Mouse (Mus musculus) thymus, postnatal 4 days (tissue): ENCODE measurements around the gene Iqcc.

Experiments used
- DNase-seq: peaks from one replicate; pipeline ENCODE4 v3.0.0; 2021

Gene Iqcc

GRCm38 (mm10) chr4:129621283-129621841, 2.5 kb upstream of the Iqcc start:
- no peak for DNase-seq

DNA sequence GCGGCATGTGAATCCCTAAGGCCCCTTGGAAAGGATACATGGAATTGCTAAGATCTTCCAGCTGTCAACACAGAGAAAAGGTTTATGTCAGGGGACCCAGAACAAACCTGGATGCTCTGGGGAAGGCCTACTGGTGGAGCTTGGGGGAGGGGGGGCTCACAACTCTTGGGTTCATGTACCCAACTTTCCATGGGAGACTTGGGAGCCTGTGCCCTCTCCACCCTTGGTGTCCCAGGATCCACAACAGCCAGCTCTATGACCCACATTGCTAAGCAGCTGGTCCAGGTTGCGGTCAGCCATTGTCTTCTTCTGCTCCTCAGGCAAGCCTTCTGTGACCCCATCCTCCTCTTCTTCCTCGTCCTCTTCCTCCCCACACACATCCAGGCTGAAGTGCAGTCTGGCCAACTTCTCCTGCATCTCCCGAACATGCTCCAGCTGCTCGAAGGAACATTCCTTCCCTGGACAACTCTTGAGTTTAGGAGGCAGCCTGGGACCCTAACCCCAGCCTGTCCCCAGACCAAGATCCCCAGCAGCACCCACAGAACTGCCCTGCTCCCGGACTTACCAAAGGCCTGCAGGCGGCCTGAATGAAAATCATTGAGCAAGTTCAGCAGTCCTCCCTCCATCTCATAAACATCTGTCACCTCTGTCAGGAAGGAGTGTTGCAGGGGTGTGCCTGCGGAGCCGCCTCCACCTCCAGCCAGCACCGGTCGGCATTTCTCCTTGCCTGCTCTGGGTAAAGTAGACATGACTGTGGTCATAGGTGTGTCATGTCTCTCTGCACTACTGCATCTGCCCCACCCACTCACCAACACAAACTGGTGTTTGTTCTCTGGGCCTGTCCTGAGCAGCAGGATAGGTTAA, 1.8 kb upstream of the Iqcc start:
- DNase-seq = no peak

- no peak for DNase-seq
These were observed 868 bp downstream of the Iqcc start for GRCm38 (mm10) chr4:129618031-129618430.

- no peak for DNase-seq
These were observed 1.7 kb downstream of the Iqcc start for GRCm38 (mm10) chr4:129617121-129617641.

DNA sequence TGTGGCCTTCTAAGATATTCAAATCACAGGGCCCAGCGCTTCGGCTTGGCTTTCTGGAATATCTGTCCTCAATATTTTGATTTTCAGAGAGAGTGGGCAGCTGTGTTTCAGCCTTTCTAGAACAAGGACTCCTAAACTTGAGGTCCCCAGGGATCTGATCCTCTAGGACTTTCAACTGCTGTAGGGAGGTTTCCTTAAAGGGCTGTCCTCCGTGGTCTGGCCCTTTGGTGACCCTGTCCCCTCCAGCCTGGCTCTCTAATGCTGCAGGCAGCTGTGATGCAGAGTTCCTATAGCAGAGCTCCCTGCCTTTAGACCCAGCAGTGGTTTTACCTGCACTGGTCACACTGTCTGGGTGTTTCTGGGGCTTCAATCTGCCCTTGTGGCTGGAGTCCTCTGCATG, 2.3 kb downstream of the Iqcc start:
- DNase-seq = no peak

DNA sequence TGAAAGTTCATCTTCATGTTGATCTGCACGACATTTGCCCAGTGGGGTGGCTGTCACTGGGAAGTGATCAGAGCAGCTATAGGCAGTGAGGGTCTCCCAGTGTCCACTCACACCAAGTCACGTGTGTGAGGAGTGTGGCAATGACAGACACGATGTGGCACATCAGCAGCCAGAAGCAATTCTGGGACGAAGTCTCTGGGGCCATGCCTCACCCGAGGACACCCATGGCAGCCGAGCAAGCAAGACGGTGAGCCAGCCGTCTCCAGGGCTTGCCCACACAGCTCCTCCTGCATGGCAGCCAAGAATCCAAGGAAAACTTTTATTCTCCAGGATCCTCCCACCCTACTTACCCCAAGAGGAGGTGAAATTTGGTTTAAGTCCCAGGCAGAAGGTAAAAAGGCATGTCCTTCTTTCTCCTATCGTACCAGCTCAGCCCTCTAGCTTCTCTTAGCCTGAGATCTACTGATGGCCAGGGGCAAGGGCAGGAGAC, 3.1 kb downstream of the Iqcc start:
- DNase-seq = no peak

DNA sequence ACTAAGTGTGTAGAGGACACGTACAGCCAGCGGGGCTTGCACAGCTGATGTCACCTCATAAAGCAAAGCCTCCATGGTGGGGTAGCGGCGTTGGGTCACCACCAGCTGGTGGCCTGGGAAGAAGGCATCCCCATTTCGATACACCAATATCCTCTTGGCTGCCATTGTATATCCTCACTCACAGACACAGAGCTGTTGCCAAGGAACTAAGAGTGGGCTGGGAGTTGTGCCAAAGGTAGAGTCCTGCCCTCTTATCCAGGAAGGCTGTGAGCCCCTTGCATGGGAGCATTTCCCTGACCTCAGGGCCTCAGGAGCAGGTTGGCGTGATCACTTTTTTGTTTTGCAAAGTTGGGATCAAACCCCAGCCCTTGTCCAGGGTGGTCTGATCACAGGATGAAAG, 4.8 kb downstream of the Iqcc start, which contains the start of gene Dcdc2b:
TSS of gene Dcdc2b (minus strand) at position 165 of the 400 bp plus-strand sequence.
- no peak for DNase-seq

GRCm38 (mm10) chr4:129610472-129610871, 8.4 kb downstream of the Iqcc start:
- DNase-seq = no peak

DNA sequence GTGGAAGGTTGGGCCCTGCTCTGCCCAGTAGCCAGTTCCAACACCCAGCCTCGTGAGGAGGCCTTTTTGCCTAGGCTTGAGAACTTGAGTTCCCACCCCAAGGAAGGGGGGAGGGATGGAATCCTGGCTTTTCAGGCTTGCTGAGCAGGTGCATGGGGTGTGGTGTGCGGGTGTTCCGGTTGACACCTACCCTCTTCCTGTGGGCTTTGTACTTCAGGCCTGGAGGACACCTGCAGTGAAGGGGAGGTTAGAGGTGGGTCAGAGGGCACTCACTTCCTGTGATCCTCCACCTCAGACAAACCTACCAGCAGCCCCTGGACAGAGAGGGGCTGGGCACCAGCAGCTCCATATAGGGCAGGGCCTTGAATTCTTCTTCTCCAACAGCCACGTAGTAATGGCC, 8.9 kb downstream of the Iqcc start:
- DNase-seq = peak; percentile 79

GRCm38 (mm10) chr4:129609139-129609631, 9.7 kb downstream of the Iqcc start:
- DNase-seq = peak; percentile 59

DNA sequence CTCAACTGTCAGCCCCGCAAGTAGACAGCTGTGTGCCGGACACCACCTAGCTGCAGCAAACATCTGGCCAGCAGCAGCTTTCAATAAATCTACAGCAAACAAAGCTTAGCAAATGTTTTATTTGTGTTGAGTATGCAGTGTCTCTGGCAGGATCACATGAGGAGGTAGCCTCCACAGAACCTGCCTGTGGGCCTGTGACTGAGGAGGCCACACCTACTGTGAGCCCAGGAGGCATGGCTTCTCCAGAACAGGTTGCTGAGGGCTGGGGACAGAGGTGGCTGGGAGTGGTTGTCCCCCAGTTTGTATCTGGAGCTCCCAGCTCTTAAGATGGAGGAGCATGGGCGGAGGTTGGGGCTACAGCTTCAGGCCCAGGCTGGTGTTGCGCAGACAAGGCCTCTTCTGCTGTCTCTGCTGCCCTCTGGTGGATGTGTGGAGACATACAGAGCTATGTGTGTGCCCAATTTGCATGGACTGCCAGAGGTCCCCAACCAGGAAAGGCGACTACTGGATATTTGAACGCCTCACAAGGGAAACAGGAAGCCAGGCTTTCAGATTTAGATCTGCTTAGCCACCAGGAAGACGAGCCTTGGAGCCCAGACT, 10.4 kb downstream of the Iqcc start:
- DNase-seq = peak; percentile 89

- peak; percentile 86 for DNase-seq
These were observed 18.4 kb downstream of the Iqcc start, which contains the start of the genes Eif3i and Tmem234 for GRCm38 (mm10) chr4:129600233-129601158. Eif3i (minus strand) TSS chr4:129600648. Tmem234 (plus strand) TSS chr4:129600668.

GRCm38 (mm10) chr4:129588865-129589264, 30.0 kb downstream of the Iqcc start:
- DNase-seq = no peak

DNA sequence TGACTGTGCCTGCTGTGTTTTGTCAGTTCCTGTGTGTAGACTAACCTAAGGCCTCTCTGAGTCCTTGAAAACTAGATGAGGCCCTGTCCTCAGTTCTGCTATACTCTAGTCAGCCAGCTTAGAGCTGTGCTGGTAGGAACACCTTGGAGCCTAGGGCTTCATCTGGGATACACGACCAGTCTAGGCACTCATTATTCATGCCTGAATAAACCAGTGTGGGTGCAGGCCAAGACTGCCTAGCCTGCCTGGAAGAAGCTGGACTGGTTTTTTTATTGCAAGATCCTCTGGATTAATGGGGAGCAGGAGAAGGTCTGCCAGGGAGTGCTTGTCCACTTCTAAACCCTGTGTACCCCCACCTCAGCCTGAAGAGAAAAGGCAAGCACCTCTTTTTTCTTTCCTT, 32.0 kb downstream of the Iqcc start:
- no peak for DNase-seq

DNA sequence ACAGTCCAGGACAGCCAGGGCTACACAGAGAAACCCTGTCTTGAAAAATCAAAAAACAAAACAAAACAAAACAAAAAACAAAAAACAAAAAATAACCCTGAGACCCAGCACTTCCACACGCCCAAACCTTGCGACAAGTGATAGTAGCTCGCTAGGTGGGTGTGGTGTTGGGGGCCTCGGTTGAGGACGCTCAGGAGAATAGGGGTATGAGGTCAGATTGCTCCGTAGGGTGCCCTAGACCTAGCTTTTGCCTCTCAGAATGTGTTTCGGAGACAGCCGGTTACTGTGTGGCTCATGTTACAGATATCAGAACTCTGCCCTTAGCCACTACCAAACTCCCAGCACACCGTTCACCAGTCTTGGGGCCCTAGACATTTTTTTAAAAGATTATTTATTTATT, 33.1 kb downstream of the Iqcc start:
- DNase-seq = no peak

DNA sequence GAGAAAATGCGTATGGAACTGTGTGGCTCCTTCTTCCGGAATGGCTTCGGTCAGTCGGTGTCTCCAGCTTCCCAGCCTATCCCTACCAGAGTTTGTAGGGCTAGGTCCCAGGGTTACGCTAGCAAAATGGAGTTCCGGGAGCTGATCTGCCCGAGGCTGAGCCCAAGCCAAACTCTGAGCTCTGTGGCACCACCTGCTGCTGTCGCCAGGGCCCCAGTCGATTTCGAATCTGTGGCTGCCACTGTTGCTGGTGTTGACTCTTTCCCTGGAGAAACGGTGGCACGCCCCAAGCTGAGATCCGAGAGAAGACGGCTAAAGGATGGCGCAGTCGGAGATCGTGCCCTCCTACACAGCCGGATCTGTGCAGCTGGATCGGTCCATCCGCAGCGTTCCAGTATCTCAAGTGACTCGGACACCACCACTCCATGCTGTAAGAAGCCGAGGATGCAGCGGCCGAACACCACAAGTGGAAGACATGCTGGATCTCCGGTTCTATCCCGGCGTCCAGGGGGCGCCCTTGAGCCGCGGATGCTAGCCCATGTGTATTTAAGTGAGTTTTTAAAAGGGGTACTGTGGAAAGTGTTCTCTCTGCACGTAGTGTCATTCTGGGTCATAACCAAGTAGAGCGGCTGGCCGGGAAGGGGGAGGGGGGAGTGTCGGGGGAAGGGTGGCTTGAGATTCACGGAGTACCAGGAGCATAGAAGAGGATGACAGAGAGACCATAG, 33.9 kb downstream of the Iqcc start:
- peak; percentile 96 for DNase-seq

DNA sequence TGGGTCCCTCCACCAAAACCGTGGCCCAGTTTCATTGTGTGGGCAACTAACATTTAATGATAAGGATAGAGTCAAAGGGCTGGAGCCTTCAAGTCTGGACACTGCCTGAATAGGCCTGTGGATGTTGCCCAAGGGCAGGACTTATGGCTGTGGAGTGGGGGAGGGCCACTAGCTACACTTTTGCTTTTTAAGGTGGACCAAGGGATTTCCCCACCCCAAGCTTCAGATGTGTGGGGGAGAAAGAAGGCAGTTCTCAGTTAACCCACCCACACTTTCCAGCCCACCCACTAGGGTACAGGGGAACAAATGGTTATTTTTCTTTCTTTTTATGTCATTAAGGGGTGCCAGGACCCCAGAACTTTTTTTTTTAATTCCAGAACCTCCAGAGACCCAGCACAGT, 34.5 kb downstream of the Iqcc start:
- DNase-seq = no peak

DNA sequence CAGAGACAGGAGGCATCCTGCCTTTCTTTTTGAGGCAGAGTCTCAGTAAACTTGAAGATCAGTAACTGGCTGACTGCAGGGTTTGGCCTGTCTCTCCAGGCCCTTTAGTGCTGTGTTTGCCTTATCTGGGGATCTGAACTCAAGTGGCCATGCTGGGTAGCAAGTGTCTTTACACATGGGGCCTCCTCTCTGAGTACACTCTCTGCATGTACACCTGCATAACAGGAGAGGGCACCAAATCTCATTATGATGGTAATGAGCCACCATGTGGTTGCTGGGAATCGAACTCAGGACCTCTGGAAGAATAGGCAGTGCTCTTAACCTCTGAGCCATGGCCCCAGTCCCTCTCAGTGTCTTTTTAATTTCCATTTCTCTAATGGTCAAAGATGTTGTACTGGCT, 36.6 kb downstream of the Iqcc start:
- DNase-seq = no peak

DNA sequence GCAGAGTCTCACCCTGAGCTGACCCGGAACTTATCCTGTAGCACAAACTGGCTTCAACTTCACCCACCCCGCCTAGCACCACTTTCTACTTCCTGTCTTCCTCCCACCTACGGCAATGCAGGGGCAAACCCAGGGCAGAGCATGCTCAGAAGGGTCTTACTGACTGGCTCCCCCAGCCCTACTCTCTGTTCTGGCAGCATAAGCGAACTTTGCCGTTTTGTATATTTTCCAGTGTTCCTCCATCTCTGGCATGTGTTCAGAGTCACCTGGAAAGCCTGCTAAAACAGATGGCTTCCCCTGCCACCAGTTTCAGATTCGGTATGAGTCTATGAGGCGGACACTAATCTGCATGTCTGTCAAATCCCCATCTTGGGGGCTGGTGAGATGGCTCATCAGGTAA, 38.6 kb downstream of the Iqcc start:
- peak; percentile 73 for DNase-seq

GRCm38 (mm10) chr4:129578466-129578865, 40.4 kb downstream of the Iqcc start, which contains the start of gene Fam167b:
Fam167b (minus strand) TSS chr4:129578549.
- DNase-seq = no peak

- DNase-seq = no peak
These were observed 41.2 kb downstream of the Iqcc start for GRCm38 (mm10) chr4:129577688-129578087.
